In genomic region chr5:13527037-13527464, GRCm38 (mm10) we compare ENCODE assay signal across 11 mouse cellular contexts.
A peak's percentile ranks its signal among the peaks of the same experiment; 100 is the strongest.
DNase-seq lines count a peak whose midpoint lies in the region; ATAC-seq lines count a peak whose summit lies in the region.
"Had no signal": no experiment of that assay in that cellular context is flagged by ENCODE, and none has a peak within 500 bp of the region (broad histone marks: within the 10 kb centered on the region; RNA-seq: fewer than 3 reads in every experiment).

No protein-coding gene starts in this region.

- H3K4me1 ChIP-seq in forebrain, embryonic 15.5 days: peaks cover 11% of the 10 kb centered on the region
- H3K4me1 ChIP-seq in forebrain, embryonic 13.5 days: peaks cover 14% of the 10 kb centered on the region
- H3K4me1 ChIP-seq in intestine, embryonic 16.5 days (ENCODE audit: control insufficient read depth, insufficient read depth, low read length): no peaks in the 10 kb centered on the region

- no peaks in the 10 kb centered on the region for H3K36me3 ChIP-seq in forebrain, embryonic 15.5 days
- H3K36me3 ChIP-seq in forebrain, embryonic 13.5 days (ENCODE audit: poor library complexity, severe bottlenecking): no peaks in the 10 kb centered on the region
- H3K36me3 ChIP-seq in intestine, embryonic 16.5 days (ENCODE audit: control insufficient read depth, insufficient read depth, low read length): no peaks in the 10 kb centered on the region

- H3K4me3 ChIP-seq in forebrain, embryonic 15.5 days: no peak overlapping the region
- H3K4me3 ChIP-seq in forebrain, embryonic 13.5 days: no peak overlapping the region
- H3K4me3 ChIP-seq in intestine, embryonic 16.5 days (ENCODE audit: low read length): no peak overlapping the region

- H3K4me2 ChIP-seq in forebrain, embryonic 15.5 days (replicated peaks): no peak overlapping the region
- H3K4me2 ChIP-seq in forebrain, embryonic 13.5 days: no peak overlapping the region
- no peak overlapping the region for H3K4me2 ChIP-seq in intestine, embryonic 16.5 days (ENCODE audit: low read depth, low read length)

- H3K27ac ChIP-seq in forebrain, embryonic 15.5 days (replicated peaks): peak overlapping the region; percentile 34; the same call in 1 of the 2 replicates
- H3K27ac ChIP-seq in forebrain, embryonic 13.5 days: no peak overlapping the region
- no peak overlapping the region for H3K27ac ChIP-seq in intestine, embryonic 16.5 days (ENCODE audit: low read length)

- DNase-seq in 3134 (ENCODE audit: extremely low read depth, insufficient read length, low spot score): peak; percentile 69
- peak; percentile 59 for DNase-seq in embryo, embryonic 11 days
- DNase-seq in heart, postnatal 4 days: peak; percentile 10
- no peak for DNase-seq in urinary bladder, postnatal 36 days (ENCODE audit: low spot score in 2 of 2)
- DNase-seq: adrenal gland, postnatal 25 days; kidney, adult 11 months; left cerebral cortex, postnatal 4 days had no signal

- ATAC-seq in forebrain, embryonic 15.5 days (replicated peaks): 0 out of 2 replicates have a peak, but pooled peaks have one; percentile 11
- ATAC-seq in forebrain, embryonic 13.5 days: no peak; the same call in 1 of the 2 replicates
- ATAC-seq in intestine, embryonic 16.5 days: no peak
- ATAC-seq in monocyte, adult 5-6 weeks (replicated peaks; ENCODE audit: insufficient number of reproducible peaks, low FRiP score, low TSS enrichment, poor library complexity, severe bottlenecking): no peak

- H3K27me3 ChIP-seq in forebrain, embryonic 15.5 days: no peaks in the 10 kb centered on the region
- 0 out of 2 replicates have a peak, but pooled peaks cover 3% of the 10 kb centered on the region for H3K27me3 ChIP-seq in forebrain, embryonic 13.5 days
- H3K27me3 ChIP-seq in intestine, embryonic 16.5 days (replicated peaks; ENCODE audit: control insufficient read depth, insufficient read depth, low read length): no peaks in the 10 kb centered on the region

- no peaks in the 10 kb centered on the region for H3K9me3 ChIP-seq in forebrain, embryonic 15.5 days
- no peaks in the 10 kb centered on the region for H3K9me3 ChIP-seq in forebrain, embryonic 13.5 days (replicated peaks)
- H3K9me3 ChIP-seq in intestine, embryonic 16.5 days (ENCODE audit: control insufficient read depth, low read length): no peaks in the 10 kb centered on the region

- no peak overlapping the region for H3K9ac ChIP-seq in forebrain, embryonic 15.5 days (replicated peaks)
- no peak overlapping the region for H3K9ac ChIP-seq in forebrain, embryonic 13.5 days
- H3K9ac ChIP-seq in intestine, embryonic 16.5 days (ENCODE audit: low read depth, low read length): no peak overlapping the region

- WGBS in forebrain, embryonic 15.5 days: 6% methylated on average over 7 of the region's 7 CpGs
- WGBS in forebrain, embryonic 13.5 days: 4% methylated on average over 7 of the region's 7 CpGs
- WGBS in intestine, embryonic 16.5 days: 43% methylated on average over 7 of the region's 7 CpGs

Comparison
In these comparisons a context has a peak if more than half of its experiments do, and no peak if none do; other contexts are left out.
1. DNase-seq: peak in 3134 (single experiment), embryo, embryonic 11 days (single experiment) and heart, postnatal 4 days (single experiment); none in urinary bladder, postnatal 36 days (0 of 2).